8 mouse cellular contexts compared by ENCODE assay signal in the genomic region with DNA sequence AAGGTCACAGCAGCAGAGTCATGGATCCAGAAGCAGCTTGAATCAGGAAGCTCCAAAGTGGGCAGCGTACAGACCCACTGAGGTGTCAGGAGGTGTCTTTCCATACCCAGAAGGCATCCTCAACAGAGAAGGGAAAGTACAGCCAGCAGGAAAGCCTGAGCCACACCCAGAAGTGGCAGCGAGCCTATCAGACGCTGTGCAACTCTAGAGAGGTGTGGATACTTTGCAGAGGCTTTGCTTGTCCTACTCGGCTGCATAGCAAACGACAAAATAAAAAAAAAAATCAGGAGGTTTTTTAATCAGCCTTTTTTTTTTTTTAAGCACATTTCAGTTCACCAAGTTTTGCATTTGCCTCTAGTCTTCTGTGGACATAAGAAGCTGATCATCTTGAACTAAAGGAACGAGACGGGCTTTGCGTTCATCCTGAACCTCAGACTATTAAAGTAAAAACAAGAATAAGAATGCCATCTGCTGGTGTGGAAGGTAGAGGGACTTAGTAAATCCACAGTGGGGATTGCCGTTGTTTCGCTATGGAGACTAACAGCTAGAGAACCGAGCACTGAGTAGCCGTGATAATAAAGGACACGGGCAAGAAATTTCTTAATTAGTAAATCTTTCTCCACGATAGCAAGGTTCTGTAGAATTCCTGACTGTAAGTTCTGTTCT.
DNase-seq lines count a peak whose midpoint lies in the region; ATAC-seq and TF ChIP-seq lines count a peak whose summit lies in the region.
"Had no signal": no experiment of that assay in that cellular context is flagged by ENCODE, and none has a peak within 500 bp of the region (broad histone marks: within the 10 kb centered on the region; RNA-seq: fewer than 3 reads in every experiment).

No protein-coding gene starts in this region.

- no peaks in the 10 kb centered on the region for H3K27me3 ChIP-seq in kidney, embryonic 15.5 days
- H3K27me3 ChIP-seq in limb, embryonic 13.5 days = no peaks in the 10 kb centered on the region
- H3K27me3 ChIP-seq in thymus, adult 2 months (ENCODE audit: control insufficient read depth, insufficient read depth, low read length) = no peaks in the 10 kb centered on the region
- H3K27me3 ChIP-seq: liver, embryonic 15.5 days had no signal

- TF ChIP-seq CTCF in thymus, adult 2 months (IDR thresholded peaks at IDR 0.05; ENCODE audit: borderline replicate concordance, control insufficient read depth, extremely low read depth, insufficient read depth, low read length, poor library complexity) = no peak

- H3K36me3 ChIP-seq in kidney, embryonic 15.5 days = no peaks in the 10 kb centered on the region
- H3K36me3 ChIP-seq in limb, embryonic 13.5 days = no peaks in the 10 kb centered on the region
- H3K36me3 ChIP-seq in thymus, adult 2 months (ENCODE audit: control insufficient read depth, insufficient read depth, low read length) = no peaks in the 10 kb centered on the region
- H3K36me3 ChIP-seq: liver, embryonic 15.5 days had no signal

- 32% methylated on average over 14 of the region's 14 CpGs for WGBS in kidney, embryonic 15.5 days
- WGBS in limb, embryonic 13.5 days = 32% methylated on average over 14 of the region's 14 CpGs
- 32% methylated on average over 14 of the region's 14 CpGs for WGBS in thymus, adult 2 months

- TF ChIP-seq POLR2A in thymus, adult 2 months (IDR thresholded peaks at IDR 0.05; ENCODE audit: control insufficient read depth, extremely low read depth, insufficient read depth, low read length, poor library complexity) = no peak

- H3K4me2 ChIP-seq in kidney, embryonic 15.5 days = peak overlapping the region; percentile 45
- H3K4me2 ChIP-seq in limb, embryonic 13.5 days (replicated peaks) = peak overlapping the region; percentile 48
- H3K4me2 ChIP-seq: liver, embryonic 15.5 days had no signal

- H3K4me3 ChIP-seq in kidney, embryonic 15.5 days (replicated peaks) = peak overlapping the region; percentile 11
- peak overlapping the region; percentile 10; the same call in 1 of the 2 replicates for H3K4me3 ChIP-seq in limb, embryonic 13.5 days
- H3K4me3 ChIP-seq in thymus, adult 2 months (ENCODE audit: control insufficient read depth, insufficient read depth, low read length) = no peak overlapping the region
- H3K4me3 ChIP-seq: liver, embryonic 15.5 days had no signal

- no peaks in the 10 kb centered on the region for H3K9me3 ChIP-seq in kidney, embryonic 15.5 days (replicated peaks)
- no peaks in the 10 kb centered on the region for H3K9me3 ChIP-seq in limb, embryonic 13.5 days
- H3K9me3 ChIP-seq: liver, embryonic 15.5 days had no signal

- ATAC-seq in kidney, embryonic 15.5 days (replicated peaks; ENCODE audit: low FRiP score) = peak; percentile 69; the same call in 1 of the 2 replicates
- ATAC-seq in limb, embryonic 13.5 days (ENCODE audit: low FRiP score, low read depth) = peak; percentile 75; the same call in 1 of the 2 replicates

- H3K9ac ChIP-seq in kidney, embryonic 15.5 days = no peak overlapping the region
- H3K9ac ChIP-seq in limb, embryonic 13.5 days = no peak overlapping the region
- H3K9ac ChIP-seq: liver, embryonic 15.5 days had no signal

- H3K4me1 ChIP-seq in kidney, embryonic 15.5 days = no peaks in the 10 kb centered on the region
- H3K4me1 ChIP-seq in limb, embryonic 13.5 days = no peaks in the 10 kb centered on the region
- no peaks in the 10 kb centered on the region for H3K4me1 ChIP-seq in thymus, adult 2 months (replicated peaks; ENCODE audit: control insufficient read depth, insufficient read depth, low read length)
- H3K4me1 ChIP-seq: liver, embryonic 15.5 days had no signal

- DNase-seq in kidney, postnatal 25 days = no peak
- peak; percentile 59 for DNase-seq in MEL-GATA-1-ER (ENCODE audit: extremely low read depth, low read depth)
- peak; percentile 18 for DNase-seq in brain, embryonic 18.5 days (ENCODE audit: low read depth, low spot score)
- no peak for DNase-seq in thymus, adult 2 months
- DNase-seq in testis, postnatal 14 days (ENCODE audit: low spot score) = no peak

- no peak overlapping the region for H3K27ac ChIP-seq in kidney, embryonic 15.5 days
- no peak overlapping the region for H3K27ac ChIP-seq in limb, embryonic 13.5 days
- no peak overlapping the region for H3K27ac ChIP-seq in thymus, adult 2 months (ENCODE audit: control insufficient read depth, insufficient read depth, low read length)
- H3K27ac ChIP-seq: liver, embryonic 15.5 days had no signal

Comparison
In these comparisons a context has a peak if more than half of its experiments do, and no peak if none do; other contexts are left out.
1. DNase-seq: peak in MEL-GATA-1-ER (single experiment) and brain, embryonic 18.5 days (single experiment); none in kidney, postnatal 25 days (0 of 2), thymus, adult 2 months (single experiment) and testis, postnatal 14 days (single experiment).